Mouse (Mus musculus) T-cell, adult 2 months (primary cell): ENCODE measurements around the gene Fibin.

Experiments used
- DNase-seq: peaks from one replicate; pipeline ENCODE4 v3.0.0; 2022; ENCODE audit warnings: low spot score

The Fibin gene

GRCm38 (mm10) chr2:110362432-110363283, at the start of gene Fibin:
Gene Fibin (minus strand): TSS chr2:110363183.
- DNase-seq: no peak

GRCm38 (mm10) chr2:110411428-110411827, 48.4 kb upstream of the Fibin start:
- DNase-seq: no peak

GRCm38 (mm10) chr2:110408757-110409156, 45.8 kb upstream of the Fibin start:
- DNase-seq: no peak

GRCm38 (mm10) chr2:110392714-110393336, 29.8 kb upstream of the Fibin start:
- no peak for DNase-seq

- DNase-seq: no peak
These were observed 27.9 kb upstream of the Fibin start for GRCm38 (mm10) chr2:110390736-110391409.

- DNase-seq: no peak
These were observed 16.8 kb upstream of the Fibin start for GRCm38 (mm10) chr2:110379811-110380210.

- DNase-seq: no peak
These were observed 13.7 kb upstream of the Fibin start for GRCm38 (mm10) chr2:110376660-110377059.

GRCm38 (mm10) chr2:110375475-110375874, 12.5 kb upstream of the Fibin start:
- DNase-seq: no peak

- DNase-seq: no peak
These were observed 10.2 kb upstream of the Fibin start for GRCm38 (mm10) chr2:110373186-110373585.

GRCm38 (mm10) chr2:110367382-110367887, 4.5 kb upstream of the Fibin start:
- DNase-seq: no peak

GRCm38 (mm10) chr2:110365401-110365800, 2.4 kb upstream of the Fibin start:
- no peak for DNase-seq

GRCm38 (mm10) chr2:110363855-110364254, 872 bp upstream of the Fibin start:
- no peak for DNase-seq

- DNase-seq: no peak
These were observed 9.5 kb downstream of the Fibin start for GRCm38 (mm10) chr2:110353302-110353970.

- DNase-seq: no peak
These were observed 11.1 kb downstream of the Fibin start for GRCm38 (mm10) chr2:110351843-110352251.

- no peak for DNase-seq
These were observed 11.6 kb downstream of the Fibin start for GRCm38 (mm10) chr2:110351406-110351805.

- DNase-seq: no peak
These were observed 34.0 kb downstream of the Fibin start for GRCm38 (mm10) chr2:110328953-110329352.

- DNase-seq: no peak
These were observed 43.0 kb downstream of the Fibin start for GRCm38 (mm10) chr2:110319949-110320348.

- no peak for DNase-seq
These were observed 43.7 kb downstream of the Fibin start for GRCm38 (mm10) chr2:110319266-110319665.

- no peak for DNase-seq
These were observed 44.3 kb downstream of the Fibin start for GRCm38 (mm10) chr2:110318719-110319118.

GRCm38 (mm10) chr2:110316116-110316883, 46.7 kb downstream of the Fibin start:
- DNase-seq: no peak

GRCm38 (mm10) chr2:110314509-110315155, 48.4 kb downstream of the Fibin start, which contains the start of gene Bbox1:
Gene Bbox1 (minus strand): TSS chr2:110314560.
- no peak for DNase-seq
